Mouse (Mus musculus) lung, postnatal 25 days (tissue): ENCODE data around the gene Stx1a.

Source experiments
- DNase-seq: peaks from one replicate; pipeline ENCODE4 v3.0.0; 2022; ENCODE audit warnings: low spot score

Gene Stx1a

DNA sequence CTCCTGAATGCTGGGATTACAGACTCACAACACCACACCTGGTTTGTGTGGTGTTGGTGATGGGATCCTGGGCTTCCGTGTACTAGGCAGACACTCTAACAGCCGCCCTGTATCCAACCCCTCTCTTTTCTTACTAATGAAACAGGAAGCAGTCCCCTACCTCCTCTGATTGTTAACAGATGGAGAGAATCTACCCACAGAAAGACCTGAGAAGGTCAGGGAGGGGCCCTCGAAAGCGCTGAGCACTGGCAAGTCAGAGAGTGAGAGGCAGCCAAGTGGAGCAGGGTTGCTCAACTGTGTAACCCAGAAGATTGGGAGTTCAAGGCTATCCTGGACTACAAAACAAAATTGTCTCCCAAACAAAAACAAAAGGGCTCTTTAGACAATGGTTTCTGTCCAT, 63.6 kb downstream of the Stx1a start:
- DNase-seq = no peak

DNA sequence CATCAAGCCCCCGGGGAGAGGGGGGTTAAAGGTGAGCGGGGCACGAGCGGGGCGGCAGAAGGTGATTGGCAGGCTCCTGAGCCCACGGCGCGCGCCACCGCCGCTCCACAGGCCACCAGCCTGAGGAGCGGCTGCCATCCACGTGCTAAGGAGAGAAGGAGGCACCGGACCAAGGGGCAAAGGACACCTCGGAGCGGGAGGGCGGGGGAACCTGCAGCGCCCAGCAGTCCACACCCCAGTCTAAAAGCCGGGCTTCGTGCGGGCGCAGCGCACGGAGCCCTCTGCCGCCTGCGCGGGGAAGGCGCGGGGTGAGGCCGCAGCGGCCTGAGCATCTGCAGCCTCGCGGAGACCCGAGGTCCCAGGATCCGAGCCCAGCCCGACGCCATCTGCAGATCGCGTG, 66.4 kb downstream of the Stx1a start, which contains the start of gene Mlxipl:
Mlxipl (plus strand) TSS at position 238 of the 400 bp plus-strand sequence.
- no peak for DNase-seq
